Mouse (Mus musculus) lung, postnatal 14 days (tissue): ENCODE data around the gene Ddx39b.

Experiments used
- DNase-seq: peaks from one replicate; pipeline ENCODE4 v3.0.0; 2021

Ddx39b gene

GRCm38 (mm10) chr17:35245731-35246623 is 4.4 kb downstream of the Ddx39b start:
- DNase-seq: no peak

DNA sequence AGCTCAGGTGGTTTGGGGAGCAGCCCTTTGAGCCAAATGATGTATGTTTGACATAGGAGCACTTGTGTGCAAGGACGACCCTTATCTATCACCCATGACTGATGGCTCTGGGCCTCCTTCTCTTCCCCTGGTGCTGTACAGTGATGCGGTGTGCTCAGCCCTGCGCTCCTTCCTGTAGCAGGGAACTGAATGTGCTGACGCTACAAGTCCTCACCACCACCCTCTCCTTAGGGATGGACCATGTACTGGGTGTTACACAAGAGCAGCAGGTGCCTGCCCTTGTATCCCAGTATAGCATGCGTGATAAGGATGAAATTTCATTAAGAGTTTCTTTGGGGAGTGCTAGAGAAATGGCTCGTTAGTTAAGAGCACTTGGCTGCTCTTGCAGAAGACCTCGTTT is 5.6 kb downstream of the Ddx39b start:
- DNase-seq: no peak

DNA sequence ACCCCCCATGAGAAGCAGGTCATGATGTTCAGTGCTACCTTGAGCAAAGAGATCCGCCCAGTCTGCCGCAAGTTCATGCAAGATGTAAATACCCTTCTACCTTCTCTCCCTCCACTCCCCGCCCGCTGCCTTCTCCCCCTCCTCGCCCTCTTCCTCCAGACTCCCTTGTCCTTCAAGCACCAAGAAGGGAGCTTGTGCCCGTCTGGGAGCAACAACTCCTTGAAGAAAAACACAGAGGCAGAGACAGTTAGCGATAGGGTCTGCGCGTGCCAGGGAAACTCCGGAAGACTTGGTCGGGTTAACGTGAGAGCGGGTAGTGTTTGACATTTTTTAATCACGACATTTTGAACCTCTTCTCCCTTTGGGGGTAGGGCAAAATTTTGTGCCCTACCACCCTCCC is 7.4 kb downstream of the Ddx39b start:
- no peak for DNase-seq

GRCm38 (mm10) chr17:35249451-35250197 is 8.1 kb downstream of the Ddx39b start:
- DNase-seq: no peak

- no peak for DNase-seq
Observed at GRCm38 (mm10) chr17:35250348-35251120, 9.0 kb downstream of the Ddx39b start.

GRCm38 (mm10) chr17:35251162-35251719 is 9.7 kb downstream of the Ddx39b start:
- DNase-seq: peak; percentile 56

GRCm38 (mm10) chr17:35251981-35252380 is 10.4 kb downstream of the Ddx39b start:
- no peak for DNase-seq

DNA sequence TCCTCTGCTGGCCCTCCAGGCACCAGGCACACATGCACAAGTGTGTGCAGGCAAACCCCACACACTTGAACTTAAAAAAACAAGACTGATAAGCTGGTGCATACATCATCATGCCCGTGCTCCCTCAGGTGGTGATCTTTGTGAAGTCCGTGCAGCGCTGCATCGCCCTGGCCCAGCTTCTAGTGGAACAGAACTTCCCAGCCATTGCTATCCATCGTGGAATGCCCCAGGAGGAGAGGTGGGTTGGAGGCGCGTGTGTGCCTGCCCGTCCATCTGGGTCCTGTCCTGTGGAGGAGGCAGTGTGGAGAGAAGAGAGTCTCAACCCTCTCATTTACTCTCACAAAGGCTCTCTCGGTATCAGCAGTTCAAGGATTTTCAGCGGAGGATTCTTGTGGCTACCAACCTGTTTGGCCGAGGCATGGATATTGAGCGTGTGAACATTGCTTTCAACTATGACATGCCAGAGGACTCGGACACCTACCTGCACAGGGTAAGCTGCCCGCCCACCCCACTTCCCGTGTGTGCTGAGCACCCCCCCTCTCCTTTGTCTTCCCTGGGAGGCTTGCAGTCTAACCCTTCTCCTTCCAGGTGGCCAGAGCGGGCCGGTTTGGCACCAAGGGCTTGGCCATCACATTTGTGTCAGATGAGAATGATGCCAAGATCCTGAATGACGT is 11.2 kb downstream of the Ddx39b start:
- no peak for DNase-seq

- DNase-seq: no peak
Observed at GRCm38 (mm10) chr17:35253293-35254093, 11.9 kb downstream of the Ddx39b start.

GRCm38 (mm10) chr17:35254241-35255098 is 12.9 kb downstream of the Ddx39b start:
- peak; percentile 78 for DNase-seq

GRCm38 (mm10) chr17:35255301-35255700 is 13.8 kb downstream of the Ddx39b start:
- no peak for DNase-seq

DNA sequence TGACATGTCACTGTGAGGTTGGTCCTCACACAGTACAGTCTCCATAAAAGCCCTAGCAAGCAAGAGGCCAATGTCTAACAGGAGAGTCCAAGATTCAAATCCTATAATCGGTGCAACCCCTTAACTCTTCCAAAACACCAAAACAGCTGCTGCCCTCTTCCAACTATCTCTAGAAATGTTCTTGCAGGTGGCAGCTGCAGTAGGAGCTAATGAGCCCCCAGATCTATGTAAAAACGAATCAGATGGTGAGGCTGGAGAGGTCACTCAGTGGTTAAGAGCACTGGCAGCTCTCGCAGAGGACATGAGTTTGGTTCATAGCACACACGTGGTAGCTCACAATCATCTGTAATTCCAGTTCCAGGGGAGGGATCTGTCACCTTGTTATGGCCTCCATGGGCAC is 14.2 kb downstream of the Ddx39b start:
- no peak for DNase-seq

GRCm38 (mm10) chr17:35257378-35257777 is 15.8 kb downstream of the Ddx39b start:
- no peak for DNase-seq

DNA sequence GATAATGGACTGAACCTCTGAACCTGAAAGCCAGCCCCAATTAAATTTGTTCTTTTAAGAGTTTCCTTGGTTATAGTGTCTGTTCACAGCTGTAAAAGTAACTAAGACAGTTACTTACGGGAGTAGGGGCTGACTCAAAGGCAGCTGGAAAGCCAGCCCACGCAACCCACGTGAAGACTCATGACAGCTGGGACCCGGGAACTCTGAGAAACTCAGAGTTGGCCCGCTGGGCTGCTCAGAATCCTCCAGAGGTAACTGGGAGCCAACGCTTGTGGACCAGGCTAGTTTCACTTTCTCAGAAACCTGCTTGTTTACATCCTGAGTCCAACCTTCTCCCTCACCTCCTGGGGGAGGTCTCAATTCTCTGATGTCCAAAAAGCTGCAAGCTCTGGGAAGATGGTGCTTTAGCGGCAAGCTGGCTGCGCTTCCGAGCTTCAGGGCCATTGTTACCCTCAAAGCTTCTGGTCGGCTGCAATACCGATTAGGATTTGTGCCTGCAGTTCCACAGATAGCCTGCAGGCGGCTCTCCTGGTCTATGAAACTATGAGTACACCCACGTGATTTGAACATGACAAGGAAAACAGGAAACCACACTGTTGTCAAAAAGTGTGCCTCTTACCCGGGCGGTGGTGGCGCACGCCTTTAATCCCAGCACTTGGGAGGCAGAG is 16.4 kb downstream of the Ddx39b start:
- DNase-seq: peak; percentile 97

- peak; percentile 68 for DNase-seq
Observed at GRCm38 (mm10) chr17:35258492-35259478, 17.2 kb downstream of the Ddx39b start.

- DNase-seq: no peak
Observed at GRCm38 (mm10) chr17:35259621-35260020, 18.1 kb downstream of the Ddx39b start.

DNA sequence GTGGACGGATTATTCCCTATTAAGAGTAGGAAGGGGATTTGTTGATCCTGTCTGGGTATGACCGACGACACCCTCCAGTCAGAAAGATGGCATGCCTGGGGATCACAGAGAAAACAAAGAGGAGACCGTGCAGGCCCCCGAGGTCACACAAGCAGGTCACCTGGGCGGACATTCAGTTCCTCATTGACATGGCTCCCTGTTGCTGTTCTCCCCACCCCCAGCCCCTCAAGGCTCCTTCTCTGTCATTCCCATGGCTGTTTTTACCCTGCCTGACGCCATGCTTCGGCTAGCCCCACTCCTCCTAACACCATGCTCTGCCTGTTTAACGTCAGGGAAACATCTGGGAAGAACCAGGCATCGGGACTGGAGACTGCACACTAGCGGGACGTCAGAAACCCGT is 20.1 kb downstream of the Ddx39b start:
- DNase-seq: no peak
